Mouse (Mus musculus) right cerebral cortex, postnatal 4 days (tissue): ENCODE data around the gene Vwa8.
"Not testable (repeated sequence)": the region's sequence is repeated elsewhere in the genome, so short reads cannot be mapped to it uniquely, and the experiment has no call there.

Source experiments
- DNase-seq: peaks from one replicate; pipeline ENCODE4 v3.0.0-alpha.2; 2022

Vwa8 gene

GRCm38 (mm10) chr14:78987543-78987942, 138.7 kb downstream of the Vwa8 start:
- DNase-seq = no peak

- DNase-seq = no peak
Measured at GRCm38 (mm10) chr14:78992456-78992855, 143.6 kb downstream of the Vwa8 start.

- DNase-seq = no peak
Measured at GRCm38 (mm10) chr14:78993515-78993914, 144.7 kb downstream of the Vwa8 start.

GRCm38 (mm10) chr14:78996359-78996758, 147.5 kb downstream of the Vwa8 start:
- no peak for DNase-seq

- DNase-seq = no peak
Measured at GRCm38 (mm10) chr14:79003576-79003975, 154.7 kb downstream of the Vwa8 start.

GRCm38 (mm10) chr14:79017710-79018109, 168.9 kb downstream of the Vwa8 start:
- not testable (repeated sequence) for DNase-seq

- DNase-seq = no peak
Measured at GRCm38 (mm10) chr14:79018564-79018963, 169.7 kb downstream of the Vwa8 start.

GRCm38 (mm10) chr14:79021725-79022124, 172.9 kb downstream of the Vwa8 start:
- no peak for DNase-seq

GRCm38 (mm10) chr14:79028996-79029575, 180.2 kb downstream of the Vwa8 start:
- no peak for DNase-seq

GRCm38 (mm10) chr14:79030715-79031114, 181.9 kb downstream of the Vwa8 start:
- DNase-seq = no peak

GRCm38 (mm10) chr14:79031230-79031740, 182.4 kb downstream of the Vwa8 start:
- no peak for DNase-seq

- DNase-seq = no peak
Measured at GRCm38 (mm10) chr14:79033396-79033795, 184.5 kb downstream of the Vwa8 start.

- no peak for DNase-seq
Measured at GRCm38 (mm10) chr14:79034511-79034913, 185.7 kb downstream of the Vwa8 start.

GRCm38 (mm10) chr14:79035575-79035974, 186.7 kb downstream of the Vwa8 start:
- no peak for DNase-seq

GRCm38 (mm10) chr14:79047186-79047585, 198.3 kb downstream of the Vwa8 start:
- DNase-seq = no peak

- no peak for DNase-seq
Measured at GRCm38 (mm10) chr14:79047956-79048355, 199.1 kb downstream of the Vwa8 start.

- no peak for DNase-seq
Measured at GRCm38 (mm10) chr14:79049544-79049943, 200.7 kb downstream of the Vwa8 start.

GRCm38 (mm10) chr14:79065636-79066035, 216.8 kb downstream of the Vwa8 start:
- DNase-seq = no peak

GRCm38 (mm10) chr14:79069515-79069914, 220.7 kb downstream of the Vwa8 start:
- DNase-seq = no peak

GRCm38 (mm10) chr14:79074786-79075185, 225.9 kb downstream of the Vwa8 start:
- DNase-seq = no peak

- DNase-seq = no peak
Measured at GRCm38 (mm10) chr14:79076560-79077300, 227.9 kb downstream of the Vwa8 start.

- DNase-seq = no peak
Measured at GRCm38 (mm10) chr14:79083573-79083972, 234.7 kb downstream of the Vwa8 start.

GRCm38 (mm10) chr14:79086006-79086405, 237.2 kb downstream of the Vwa8 start:
- no peak for DNase-seq

GRCm38 (mm10) chr14:79089464-79089863, 240.6 kb downstream of the Vwa8 start:
- DNase-seq = no peak
